Mouse (Mus musculus): Measurements from ENCODE around the gene Slc30a6. TPM values are rescaled to one million over a fixed set of nuclear protein-coding genes. Genes with fewer than 3 reads are reported as not detected.

Slc30a6 gene
- total and polyA plus RNA-seq, 2 experiments from 2014 or later, result 16.7 to 23.5 TPM

- Histone ChIP-seq H3K36me3 (ENCODE audit: insufficient read depth, low read length) (no peaks in the 10 kb centered on the region), H3K4me3 (ENCODE audit: low read depth, low read length) (no peak overlapping the region), H3K4me2 (ENCODE audit: low read depth, low read length, poor library complexity, severe bottlenecking) (no peak overlapping the region), H3K27me3 (ENCODE audit: insufficient read depth, low read length) (no peaks in the 10 kb centered on the region), H3K27ac (ENCODE audit: low read depth, low read length) (no peak overlapping the region), H3K9me3 (ENCODE audit: low read length) (no peaks in the 10 kb centered on the region), H3K9ac (replicated peaks; ENCODE audit: low read length, poor library complexity, severe bottlenecking) (no peak overlapping the region), H3K4me1 (ENCODE audit: insufficient read depth, low read length) (no peaks in the 10 kb centered on the region)
- ATAC-seq (ENCODE audit: low FRiP score) (no peak), DNase-seq (ENCODE audit: low spot score) (no peak)
- no peak for TF ChIP-seq CTCF (IDR thresholded peaks at IDR 0.05)
- WGBS, result 86% methylated on average over 3 of the region's 3 CpGs
Measured at GRCm38 (mm10) chr17:74453928-74454327, 58.5 kb downstream of the Slc30a6 start.

- no peak overlapping the region for H3K27ac ChIP-seq (ENCODE audit: low read depth, low read length)
- H3K4me1 ChIP-seq (ENCODE audit: insufficient read depth, low read length), result no peaks in the 10 kb centered on the region
- no peak overlapping the region for H3K4me3 ChIP-seq (ENCODE audit: low read depth, low read length)
- DNase-seq (ENCODE audit: low spot score) (no peak), ATAC-seq (ENCODE audit: low FRiP score) (no peak)
- H3K36me3 ChIP-seq (ENCODE audit: insufficient read depth, low read length), result no peaks in the 10 kb centered on the region
- H3K9ac ChIP-seq (replicated peaks; ENCODE audit: low read length, poor library complexity, severe bottlenecking), result no peak overlapping the region
- whole genome bisulfite sequencing, result 89% methylated on average over 1 of the region's 1 CpGs
- no peaks in the 10 kb centered on the region for H3K27me3 ChIP-seq (ENCODE audit: insufficient read depth, low read length)
- TF ChIP-seq CTCF (IDR thresholded peaks at IDR 0.05), result no peak
- H3K4me2 ChIP-seq (ENCODE audit: low read depth, low read length, poor library complexity, severe bottlenecking), result no peak overlapping the region
- H3K9me3 ChIP-seq (ENCODE audit: low read length), result no peaks in the 10 kb centered on the region
Measured at GRCm38 (mm10) chr17:74454660-74455059, 59.3 kb downstream of the Slc30a6 start.

GRCm38 (mm10) chr17:74455426-74455825, 60.0 kb downstream of the Slc30a6 start:
- Histone ChIP-seq H3K9me3 (ENCODE audit: low read length) (no peaks in the 10 kb centered on the region), H3K27ac (ENCODE audit: low read depth, low read length) (no peak overlapping the region), H3K9ac (replicated peaks; ENCODE audit: low read length, poor library complexity, severe bottlenecking) (no peak overlapping the region), H3K4me2 (ENCODE audit: low read depth, low read length, poor library complexity, severe bottlenecking) (no peak overlapping the region), H3K4me3 (ENCODE audit: low read depth, low read length) (no peak overlapping the region), H3K27me3 (ENCODE audit: insufficient read depth, low read length) (no peaks in the 10 kb centered on the region), H3K36me3 (ENCODE audit: insufficient read depth, low read length) (no peaks in the 10 kb centered on the region), H3K4me1 (ENCODE audit: insufficient read depth, low read length) (no peaks in the 10 kb centered on the region)
- DNase-seq (ENCODE audit: low spot score) (no peak), ATAC-seq (ENCODE audit: low FRiP score) (no peak)
- no peak for TF ChIP-seq CTCF (IDR thresholded peaks at IDR 0.05)
- 88% methylated on average over 4 of the region's 4 CpGs for WGBS

- no peak for TF ChIP-seq CTCF (IDR thresholded peaks at IDR 0.05)
- Histone ChIP-seq H3K9ac (replicated peaks; ENCODE audit: low read length, poor library complexity, severe bottlenecking) (no peak overlapping the region), H3K4me3 (ENCODE audit: low read depth, low read length) (no peak overlapping the region), H3K4me1 (ENCODE audit: insufficient read depth, low read length) (no peaks in the 10 kb centered on the region), H3K9me3 (ENCODE audit: low read length) (no peaks in the 10 kb centered on the region), H3K27me3 (ENCODE audit: insufficient read depth, low read length) (no peaks in the 10 kb centered on the region), H3K4me2 (ENCODE audit: low read depth, low read length, poor library complexity, severe bottlenecking) (no peak overlapping the region), H3K27ac (ENCODE audit: low read depth, low read length) (no peak overlapping the region), H3K36me3 (ENCODE audit: insufficient read depth, low read length) (no peaks in the 10 kb centered on the region)
- DNase-seq (ENCODE audit: low spot score), result no peak
- no peak for ATAC-seq (ENCODE audit: low FRiP score)
- WGBS, result 91% methylated on average over 5 of the region's 5 CpGs
Measured at GRCm38 (mm10) chr17:74456825-74457224, 61.4 kb downstream of the Slc30a6 start.

- no peak overlapping the region for H3K9ac ChIP-seq (replicated peaks; ENCODE audit: low read length, poor library complexity, severe bottlenecking)
- ATAC-seq (ENCODE audit: low FRiP score) (no peak), DNase-seq (ENCODE audit: low spot score) (no peak)
- H3K4me2 ChIP-seq (ENCODE audit: low read depth, low read length, poor library complexity, severe bottlenecking), result no peak overlapping the region
- no peaks in the 10 kb centered on the region for H3K4me1 ChIP-seq (ENCODE audit: insufficient read depth, low read length)
- H3K9me3 ChIP-seq (ENCODE audit: low read length), result no peaks in the 10 kb centered on the region
- H3K4me3 ChIP-seq (ENCODE audit: low read depth, low read length), result no peak overlapping the region
- H3K27ac ChIP-seq (ENCODE audit: low read depth, low read length), result no peak overlapping the region
- TF ChIP-seq CTCF (IDR thresholded peaks at IDR 0.05), result no peak
- H3K36me3 ChIP-seq (ENCODE audit: insufficient read depth, low read length), result no peaks in the 10 kb centered on the region
- 79% methylated on average over 10 of the region's 10 CpGs for WGBS
- H3K27me3 ChIP-seq (ENCODE audit: insufficient read depth, low read length), result no peaks in the 10 kb centered on the region
Measured at GRCm38 (mm10) chr17:74457972-74458677, 62.7 kb downstream of the Slc30a6 start.

- Histone ChIP-seq H3K4me3 (ENCODE audit: low read depth, low read length) (no peak within 1 kb of the TSS), H3K4me1 (ENCODE audit: insufficient read depth, low read length) (no peaks in the 10 kb centered on the region), H3K4me2 (ENCODE audit: low read depth, low read length, poor library complexity, severe bottlenecking) (no peak within 1 kb of the TSS), H3K27me3 (ENCODE audit: insufficient read depth, low read length) (no peaks in the 10 kb centered on the region), H3K36me3 (ENCODE audit: insufficient read depth, low read length) (no peaks in the 10 kb centered on the region), H3K9ac (replicated peaks; ENCODE audit: low read length, poor library complexity, severe bottlenecking) (no peak within 1 kb of the TSS), H3K9me3 (ENCODE audit: low read length) (no peaks in the 10 kb centered on the region), H3K27ac (ENCODE audit: low read depth, low read length) (no peak within 1 kb of the TSS)
- TF ChIP-seq CTCF (IDR thresholded peaks at IDR 0.05), result no peak
- DNase-seq (ENCODE audit: low spot score), result no peak
- ATAC-seq (ENCODE audit: low FRiP score), result no peak
- WGBS, result 50% methylated on average over 8 of the region's 8 CpGs
Measured at GRCm38 (mm10) chr17:74458711-74459408, 63.5 kb downstream of the Slc30a6 start, which contains the start of gene Nlrc4. Gene Nlrc4, minus strand, starts transcription at chr17:74459142.
